Mouse (Mus musculus): ENCODE measurements around the gene Nos3. TPM values are rescaled to one million over a fixed set of nuclear protein-coding genes. Genes with fewer than 3 reads are reported as not detected.

Nos3 gene
- polyA plus RNA-seq, 1 experiment from 2014 or later: 7.0 TPM

GRCm38 (mm10) chr5:24342966-24343365, 21.6 kb upstream of the Nos3 start:
- H3K4me2 ChIP-seq (ENCODE audit: low read depth, low read length): no peak overlapping the region
- WGBS: 21% methylated on average over 8 of the region's 8 CpGs
- H3K4me1 ChIP-seq (ENCODE audit: control insufficient read depth, insufficient read depth, low read length): peaks cover 41% of the 10 kb centered on the region
- H3K4me3 ChIP-seq (ENCODE audit: low read length): no peak overlapping the region
- H3K9ac ChIP-seq (ENCODE audit: low read depth, low read length): peak overlapping the region; percentile 15; the same call in 1 of the 2 replicates
- no peaks in the 10 kb centered on the region for H3K36me3 ChIP-seq (ENCODE audit: control insufficient read depth, insufficient read depth, low read length)
- peak overlapping the region; percentile 75 for H3K27ac ChIP-seq (ENCODE audit: low read length)
- ATAC-seq: 0 out of 2 replicates have a peak, but pooled peaks have one; percentile 19
- no peaks in the 10 kb centered on the region for H3K9me3 ChIP-seq (ENCODE audit: control insufficient read depth, low read length)
- H3K27me3 ChIP-seq (replicated peaks; ENCODE audit: control insufficient read depth, insufficient read depth, low read length): no peaks in the 10 kb centered on the region

GRCm38 (mm10) chr5:24343379-24343778, 21.2 kb upstream of the Nos3 start:
- Histone ChIP-seq H3K9me3 (ENCODE audit: control insufficient read depth, low read length) (no peaks in the 10 kb centered on the region), H3K9ac (ENCODE audit: low read depth, low read length) (peak overlapping the region; percentile 31), H3K4me3 (ENCODE audit: low read length) (no peak overlapping the region), H3K27me3 (replicated peaks; ENCODE audit: control insufficient read depth, insufficient read depth, low read length) (no peaks in the 10 kb centered on the region), H3K4me1 (ENCODE audit: control insufficient read depth, insufficient read depth, low read length) (peaks cover 43% of the 10 kb centered on the region), H3K4me2 (ENCODE audit: low read depth, low read length) (no peak overlapping the region), H3K36me3 (ENCODE audit: control insufficient read depth, insufficient read depth, low read length) (no peaks in the 10 kb centered on the region), H3K27ac (ENCODE audit: low read length) (peak overlapping the region; percentile 75)
- ATAC-seq: no peak

- Histone ChIP-seq H3K9me3 (ENCODE audit: control insufficient read depth, low read length) (no peaks in the 10 kb centered on the region), H3K4me1 (ENCODE audit: control insufficient read depth, insufficient read depth, low read length) (peaks cover 50% of the 10 kb centered on the region), H3K27ac (ENCODE audit: low read length) (peak overlapping the region; percentile 75), H3K9ac (ENCODE audit: low read depth, low read length) (peak overlapping the region; percentile 31), H3K4me3 (ENCODE audit: low read length) (no peak overlapping the region), H3K36me3 (ENCODE audit: control insufficient read depth, insufficient read depth, low read length) (no peaks in the 10 kb centered on the region), H3K4me2 (ENCODE audit: low read depth, low read length) (peak overlapping the region; percentile 28), H3K27me3 (replicated peaks; ENCODE audit: control insufficient read depth, insufficient read depth, low read length) (no peaks in the 10 kb centered on the region)
- 25% methylated on average over 2 of the region's 2 CpGs for WGBS
- no peak for ATAC-seq
Observed at GRCm38 (mm10) chr5:24343977-24344436, 20.6 kb upstream of the Nos3 start.

GRCm38 (mm10) chr5:24344477-24345051, 20.0 kb upstream of the Nos3 start:
- Histone ChIP-seq H3K9ac (ENCODE audit: low read depth, low read length) (peak overlapping the region; percentile 27; the same call in 1 of the 2 replicates), H3K36me3 (ENCODE audit: control insufficient read depth, insufficient read depth, low read length) (no peaks in the 10 kb centered on the region), H3K4me1 (ENCODE audit: control insufficient read depth, insufficient read depth, low read length) (peaks cover 55% of the 10 kb centered on the region), H3K9me3 (ENCODE audit: control insufficient read depth, low read length) (no peaks in the 10 kb centered on the region), H3K27ac (ENCODE audit: low read length) (peak overlapping the region; percentile 75), H3K4me2 (ENCODE audit: low read depth, low read length) (peak overlapping the region; percentile 28), H3K4me3 (ENCODE audit: low read length) (peak overlapping the region; percentile 13; the same call in 1 of the 2 replicates), H3K27me3 (replicated peaks; ENCODE audit: control insufficient read depth, insufficient read depth, low read length) (no peaks in the 10 kb centered on the region)
- WGBS: 15% methylated on average over 12 of the region's 12 CpGs
- peak; percentile 72 for ATAC-seq

GRCm38 (mm10) chr5:24346313-24346712, 18.3 kb upstream of the Nos3 start:
- Histone ChIP-seq H3K27ac (ENCODE audit: low read length) (no peak overlapping the region), H3K4me2 (ENCODE audit: low read depth, low read length) (no peak overlapping the region), H3K36me3 (ENCODE audit: control insufficient read depth, insufficient read depth, low read length) (no peaks in the 10 kb centered on the region), H3K9me3 (ENCODE audit: control insufficient read depth, low read length) (no peaks in the 10 kb centered on the region), H3K27me3 (replicated peaks; ENCODE audit: control insufficient read depth, insufficient read depth, low read length) (peaks cover 10% of the 10 kb centered on the region; the same call in 1 of the 2 replicates), H3K4me3 (ENCODE audit: low read length) (no peak overlapping the region), H3K4me1 (ENCODE audit: control insufficient read depth, insufficient read depth, low read length) (peaks cover 72% of the 10 kb centered on the region), H3K9ac (ENCODE audit: low read depth, low read length) (no peak overlapping the region)
- no peak for ATAC-seq
- WGBS: 86% methylated on average over 7 of the region's 7 CpGs

- no peak overlapping the region; the same call in 1 of the 2 replicates for H3K4me2 ChIP-seq (ENCODE audit: low read depth, low read length)
- peaks cover 78% of the 10 kb centered on the region for H3K4me1 ChIP-seq (ENCODE audit: control insufficient read depth, insufficient read depth, low read length)
Observed at GRCm38 (mm10) chr5:24347186-24347875, 17.3 kb upstream of the Nos3 start.

GRCm38 (mm10) chr5:24348128-24348527, 16.5 kb upstream of the Nos3 start:
- Histone ChIP-seq H3K4me3 (ENCODE audit: low read length) (peak overlapping the region; percentile 56), H3K4me2 (ENCODE audit: low read depth, low read length) (peak overlapping the region; percentile 96), H3K9ac (ENCODE audit: low read depth, low read length) (peak overlapping the region; percentile 60), H3K36me3 (ENCODE audit: control insufficient read depth, insufficient read depth, low read length) (no peaks in the 10 kb centered on the region), H3K4me1 (ENCODE audit: control insufficient read depth, insufficient read depth, low read length) (peaks cover 78% of the 10 kb centered on the region), H3K27me3 (replicated peaks; ENCODE audit: control insufficient read depth, insufficient read depth, low read length) (peaks cover 10% of the 10 kb centered on the region; the same call in 1 of the 2 replicates), H3K9me3 (ENCODE audit: control insufficient read depth, low read length) (no peaks in the 10 kb centered on the region), H3K27ac (ENCODE audit: low read length) (peak overlapping the region; percentile 48; the same call in 1 of the 2 replicates)
- ATAC-seq: peak; percentile 52
- under 1% methylated on average over 41 of the region's 41 CpGs for WGBS

More at GRCm38 (mm10) chr5:24347186-24347875, 17.3 kb upstream of the Nos3 start:
- Histone ChIP-seq H3K36me3 (ENCODE audit: control insufficient read depth, insufficient read depth, low read length) (no peaks in the 10 kb centered on the region), H3K27ac (ENCODE audit: low read length) (peak overlapping the region; percentile 19; the same call in 1 of the 2 replicates), H3K9ac (ENCODE audit: low read depth, low read length) (no peak overlapping the region), H3K9me3 (ENCODE audit: control insufficient read depth, low read length) (no peaks in the 10 kb centered on the region), H3K4me3 (ENCODE audit: low read length) (no peak overlapping the region; the same call in 1 of the 2 replicates), H3K27me3 (replicated peaks; ENCODE audit: control insufficient read depth, insufficient read depth, low read length) (peaks cover 10% of the 10 kb centered on the region; the same call in 1 of the 2 replicates)
- 38% methylated on average over 7 of the region's 7 CpGs for WGBS
- ATAC-seq: no peak

- Histone ChIP-seq H3K27me3 (replicated peaks; ENCODE audit: control insufficient read depth, insufficient read depth, low read length) (peaks cover 10% of the 10 kb centered on the region; the same call in 1 of the 2 replicates), H3K36me3 (ENCODE audit: control insufficient read depth, insufficient read depth, low read length) (no peaks in the 10 kb centered on the region), H3K4me2 (ENCODE audit: low read depth, low read length) (peak overlapping the region; percentile 96), H3K4me3 (ENCODE audit: low read length) (peak overlapping the region; percentile 56), H3K9me3 (ENCODE audit: control insufficient read depth, low read length) (no peaks in the 10 kb centered on the region), H3K9ac (ENCODE audit: low read depth, low read length) (peak overlapping the region; percentile 60), H3K4me1 (ENCODE audit: control insufficient read depth, insufficient read depth, low read length) (peaks cover 77% of the 10 kb centered on the region), H3K27ac (ENCODE audit: low read length) (peak overlapping the region; percentile 48; the same call in 1 of the 2 replicates)
- ATAC-seq: no peak
- under 1% methylated on average over 30 of the region's 30 CpGs for WGBS
Observed at GRCm38 (mm10) chr5:24348546-24348945, 16.1 kb upstream of the Nos3 start.

- 0 out of 2 replicates have a peak overlapping the region, but pooled peaks have one; percentile 83 for H3K9ac ChIP-seq (ENCODE audit: low read depth, low read length)
- H3K27ac ChIP-seq (ENCODE audit: low read length): no peak overlapping the region
- H3K9me3 ChIP-seq (ENCODE audit: control insufficient read depth, low read length): no peaks in the 10 kb centered on the region
- no peaks in the 10 kb centered on the region for H3K36me3 ChIP-seq (ENCODE audit: control insufficient read depth, insufficient read depth, low read length)
- ATAC-seq: no peak
- peaks cover 61% of the 10 kb centered on the region for H3K4me1 ChIP-seq (ENCODE audit: control insufficient read depth, insufficient read depth, low read length)
- H3K27me3 ChIP-seq (replicated peaks; ENCODE audit: control insufficient read depth, insufficient read depth, low read length): peaks cover 10% of the 10 kb centered on the region; the same call in 1 of the 2 replicates
- peak overlapping the region; percentile 94 for H3K4me2 ChIP-seq (ENCODE audit: low read depth, low read length)
- WGBS: 53% methylated on average over 3 of the region's 3 CpGs
- H3K4me3 ChIP-seq (ENCODE audit: low read length): peak overlapping the region; percentile 76; the same call in 1 of the 2 replicates
Observed at GRCm38 (mm10) chr5:24350073-24350472, 14.5 kb upstream of the Nos3 start.

Data from intestine, embryonic 16.5 days (tissue).